ENCODE assay signal across 12 mouse cellular contexts in the genomic region with DNA sequence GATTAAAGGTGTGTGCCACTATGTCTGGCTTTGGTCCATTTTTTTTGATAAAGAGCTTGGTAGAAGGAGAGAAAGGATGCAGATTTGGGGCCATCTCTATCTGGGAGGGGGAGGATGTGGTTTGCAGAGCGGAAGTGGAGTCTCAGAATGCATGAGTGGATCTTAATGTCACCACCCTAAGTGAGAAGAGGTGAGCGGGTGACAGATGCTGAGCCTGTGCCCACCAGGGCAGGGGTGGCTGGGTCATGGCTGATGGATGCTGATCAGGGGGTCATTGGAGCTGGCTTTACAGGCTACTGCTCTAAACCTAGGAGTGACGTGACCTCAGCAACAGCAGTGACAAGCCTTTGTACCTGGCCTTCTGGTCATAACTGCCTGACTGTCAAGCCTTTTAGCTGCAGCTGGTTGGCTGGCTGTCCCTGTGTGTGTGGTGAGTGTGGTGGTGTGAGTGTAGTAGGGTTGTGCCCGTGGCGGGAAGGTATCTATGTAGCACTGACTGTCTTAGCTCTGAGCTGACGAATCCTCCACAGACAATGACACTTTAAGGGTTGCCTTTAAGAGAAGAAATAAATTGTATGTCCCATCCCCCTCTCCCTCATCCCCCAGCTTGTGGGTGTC. TPM values are rescaled to one million over a fixed set of nuclear protein-coding genes. Genes with fewer than 3 reads are reported as not detected.
DNase-seq lines count a peak whose midpoint lies in the region.
"Had no signal": no experiment of that assay in that cellular context is flagged by ENCODE, and none has a peak within 500 bp of the region (broad histone marks: within the 10 kb centered on the region; RNA-seq: fewer than 3 reads in every experiment).

No protein-coding gene starts in this region.

- peaks cover 48% of the 10 kb centered on the region for H3K4me1 ChIP-seq in heart, embryonic 10.5 days
- peaks cover 7% of the 10 kb centered on the region; the same call in 1 of the 2 replicates for H3K4me1 ChIP-seq in brown adipose tissue, adult 24 weeks (ENCODE audit: control insufficient read depth, insufficient read depth, insufficient read length, low read length)

- WGBS in heart, embryonic 10.5 days, result 82% methylated on average over 6 of the region's 6 CpGs

- H3K4me3 ChIP-seq in heart, embryonic 10.5 days, result no peak overlapping the region
- no peak overlapping the region for H3K4me3 ChIP-seq in brown adipose tissue, adult 24 weeks (ENCODE audit: insufficient read depth, low read depth, low read length)

- peak overlapping the region; percentile 66; the same call in 1 of the 2 replicates for H3K27ac ChIP-seq in heart, embryonic 10.5 days
- H3K27ac ChIP-seq in brown adipose tissue, adult 24 weeks (replicated peaks; ENCODE audit: low read depth, low read length), result peak overlapping the region; percentile 6

- peaks cover 54% of the 10 kb centered on the region for H3K36me3 ChIP-seq in heart, embryonic 10.5 days

- no peak for DNase-seq in heart, embryonic 10.5 days (ENCODE audit: low spot score)
- no peak for DNase-seq in heart, adult 8-10 months (ENCODE audit: low spot score)
- DNase-seq in B cell, adult 2 months, result peak; percentile 81 to 83
- DNase-seq in spleen, adult 18-20 months, result peak; percentile 64 to 66
- no peak for DNase-seq in adrenal gland, postnatal 10 days
- DNase-seq in ovary, adult 18-20 months (ENCODE audit: low spot score), result no peak
- no peak for DNase-seq in retina, embryonic 14.5 days (ENCODE audit: low spot score)
- DNase-seq: kidney, adult 8-10 months; right cerebral cortex, postnatal 14 days had no signal

- H3K9me3 ChIP-seq in heart, embryonic 10.5 days, result no peaks in the 10 kb centered on the region
- H3K9me3 ChIP-seq: G1E; limb, embryonic 12.5 days had no signal

- no peaks in the 10 kb centered on the region for H3K27me3 ChIP-seq in heart, embryonic 10.5 days (ENCODE audit: insufficient read depth, poor library complexity, severe bottlenecking)
- H3K27me3 ChIP-seq: limb, embryonic 12.5 days had no signal

RNA-seq across cellular contexts. Expression of gene Cisd3, which starts 1.5 kb away (rescaled TPM):
- 49.8 and 52.8 TPM in 2 replicates for polyA plus RNA-seq in heart, embryonic 10.5 days (2016; fragmentation: Nextera tagmentation; extraction: Ambion mirVana)
- 100 to 1,000 TPM; 133 to 158 (median 141) TPM for total RNA-seq in heart, adult 8-10 months (2022)
- polyA plus RNA-seq in brown adipose tissue, adult 24 weeks (2012; ENCODE audit: insufficient read depth, insufficient read length, missing spikeins), result 420 and 579 TPM in 2 replicates
- 100 to 1,000 TPM; 260 to 277 TPM for total RNA-seq in adrenal gland, postnatal 10 days (2021)

RNA-seq across cellular contexts. Expression of gene Pcgf2, which starts 16.1 kb away (rescaled TPM):
- polyA plus RNA-seq in heart, embryonic 10.5 days (2016; fragmentation: Nextera tagmentation; extraction: Ambion mirVana), result 9.7 and 13.5 TPM in 2 replicates
- 1 to 10 TPM; 4.6 to 6.3 (median 5.3) TPM for total RNA-seq in heart, adult 8-10 months (2022)
- polyA plus RNA-seq in brown adipose tissue, adult 24 weeks (2012; ENCODE audit: insufficient read depth, insufficient read length, missing spikeins), result 6.8 and 12.7 TPM in 2 replicates
- total RNA-seq in adrenal gland, postnatal 10 days (2021), result 10 to 100 TPM; 29.7 to 41.0 TPM

RNA-seq across cellular contexts. Expression of gene Psmb3, which starts 19.0 kb away (rescaled TPM):
- 517 and 557 TPM in 2 replicates for polyA plus RNA-seq in heart, embryonic 10.5 days (2016; fragmentation: Nextera tagmentation; extraction: Ambion mirVana)
- 100 to 1,000 TPM; 145 to 154 (median 150) TPM for total RNA-seq in heart, adult 8-10 months (2022)
- 364 and 464 TPM in 2 replicates for polyA plus RNA-seq in brown adipose tissue, adult 24 weeks (2012; ENCODE audit: insufficient read depth, insufficient read length, missing spikeins)
- total RNA-seq in adrenal gland, postnatal 10 days (2021), result 100 to 1,000 TPM; 231 to 234 TPM

RNA-seq across cellular contexts. Expression of gene Mllt6, which starts 21.0 kb away (rescaled TPM):
- 1.7 and 2.2 TPM in 2 replicates for polyA plus RNA-seq in heart, embryonic 10.5 days (2016; fragmentation: Nextera tagmentation; extraction: Ambion mirVana)
- 10 to 100 TPM; 68.8 to 84.0 (median 69.8) TPM for total RNA-seq in heart, adult 8-10 months (2022)
- polyA plus RNA-seq in brown adipose tissue, adult 24 weeks (2012; ENCODE audit: insufficient read depth, insufficient read length, missing spikeins), result 10.9 and 12.9 TPM in 2 replicates
- total RNA-seq in adrenal gland, postnatal 10 days (2021), result 10 to 100 TPM; 36.1 to 48.2 TPM

RNA-seq across cellular contexts. Expression of gene Epop, which starts 54.7 kb away (rescaled TPM):
- 1.9 and 8.5 TPM in 2 replicates for polyA plus RNA-seq in heart, embryonic 10.5 days (2016; fragmentation: Nextera tagmentation; extraction: Ambion mirVana)
- total RNA-seq in heart, adult 8-10 months (2022), result 1 to 10 TPM in 3 of 4 experiments, under 1 TPM in 1; 0.92 to 1.7 (median 1.2) TPM
- not detected in 2 replicates for polyA plus RNA-seq in brown adipose tissue, adult 24 weeks (2012; ENCODE audit: insufficient read depth, insufficient read length, missing spikeins)
- total RNA-seq in adrenal gland, postnatal 10 days (2021), result 1 to 10 TPM; 3.5 to 5.1 TPM

Comparison
In these comparisons a context has a peak if more than half of its experiments do, and no peak if none do; other contexts are left out.
1. DNase-seq: peak in B cell, adult 2 months (2 of 2) and spleen, adult 18-20 months (2 of 2); none in heart, embryonic 10.5 days (single experiment), heart, adult 8-10 months (single experiment), adrenal gland, postnatal 10 days (single experiment), ovary, adult 18-20 months (single experiment) and retina, embryonic 14.5 days (single experiment).
2. RNA of gene Pcgf2, which starts 16.1 kb away (total RNA-seq): 29.7 to 41.0 TPM in adrenal gland, postnatal 10 days; 4.6 to 6.3 TPM in heart, adult 8-10 months; every median in the first group is over 4 times any median in the second.